Mouse (Mus musculus): Measurements from ENCODE around the gene Mvb12b. TPM values are rescaled to one million over a fixed set of nuclear protein-coding genes. Genes with fewer than 3 reads are reported as not detected.
"Not testable (repeated sequence)": the region's sequence is repeated elsewhere in the genome, so short reads cannot be mapped to it uniquely, and the experiment has no call there.

Mvb12b gene
- polyA plus RNA-seq, 1 experiment from 2014 or later: 85.8 TPM

DNA sequence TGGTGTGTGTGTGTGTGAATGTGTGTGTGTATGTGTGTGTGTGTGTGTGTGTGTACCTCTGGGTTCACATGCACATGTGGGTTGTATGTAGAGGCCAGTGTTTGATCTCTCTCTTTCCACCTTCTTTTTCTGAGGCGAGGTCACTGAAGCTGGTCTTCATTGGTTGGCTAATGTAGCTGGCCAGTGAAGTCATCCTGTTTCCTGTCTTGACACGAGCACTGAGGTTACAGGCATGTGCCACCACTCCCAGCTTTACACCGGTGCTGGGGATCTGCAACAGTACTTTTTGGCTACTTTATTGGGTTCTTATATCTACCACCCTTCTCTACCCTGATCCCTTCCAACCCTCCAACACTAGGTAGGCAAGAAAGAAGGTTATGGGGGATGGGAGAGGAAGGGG lies 26.6 kb upstream of the Mvb12b start:
- no peak overlapping the region for H3K4me3 ChIP-seq
- H3K27me3 ChIP-seq: no peaks in the 10 kb centered on the region
- 61% methylated on average over 3 of the region's 3 CpGs for WGBS
- no peak overlapping the region for H3K9ac ChIP-seq (replicated peaks)
- H3K4me1 ChIP-seq: no peaks in the 10 kb centered on the region
- no peak overlapping the region for H3K27ac ChIP-seq (replicated peaks)
- no peak for ATAC-seq (replicated peaks)
- H3K4me2 ChIP-seq (replicated peaks): no peak overlapping the region
- H3K36me3 ChIP-seq: no peaks in the 10 kb centered on the region
- no peaks in the 10 kb centered on the region for H3K9me3 ChIP-seq

DNA sequence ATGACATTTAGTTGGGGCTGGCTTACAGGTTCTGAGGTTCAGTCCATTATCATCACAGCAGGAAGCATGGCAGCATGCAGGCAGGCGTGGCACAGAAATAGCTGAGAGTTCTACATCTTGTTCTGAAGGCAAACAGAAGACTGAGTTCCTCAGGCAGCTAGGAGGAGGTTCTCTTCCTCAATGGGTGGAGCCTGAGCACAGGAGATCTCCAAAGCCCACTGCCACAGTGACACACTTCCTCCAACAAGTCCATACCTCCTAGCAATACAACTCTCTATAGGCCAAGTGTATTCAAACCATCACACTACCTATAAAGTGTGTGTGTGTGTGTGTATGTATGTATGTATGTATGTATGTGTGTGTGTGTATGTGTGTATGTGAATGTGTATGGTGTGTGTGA lies 25.9 kb upstream of the Mvb12b start:
- not testable (repeated sequence) for H3K36me3 ChIP-seq; H3K9ac ChIP-seq (replicated peaks); H3K9me3 ChIP-seq; ATAC-seq (replicated peaks); H3K27me3 ChIP-seq; H3K27ac ChIP-seq (replicated peaks); H3K4me3 ChIP-seq; H3K4me2 ChIP-seq (replicated peaks); H3K4me1 ChIP-seq
- 65% methylated on average over 1 of the region's 1 CpGs for whole genome bisulfite sequencing

DNA sequence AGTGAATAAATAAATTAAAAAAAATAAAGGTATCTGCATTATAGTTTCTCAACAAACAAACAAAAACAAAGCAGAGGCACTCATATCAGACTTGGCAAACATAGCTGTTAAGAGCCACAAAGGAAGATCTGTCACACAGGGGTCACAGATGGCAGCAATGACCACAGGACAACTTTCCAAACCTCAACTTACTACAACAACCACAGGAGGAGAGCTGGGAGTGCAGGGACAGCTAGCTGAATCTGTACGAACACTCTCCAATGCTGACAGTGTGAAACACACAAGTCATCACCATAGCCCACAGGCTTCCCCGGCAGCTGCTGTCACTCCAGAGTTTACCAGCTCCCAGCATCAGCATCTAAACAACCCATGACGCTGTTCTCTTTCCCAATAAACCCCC lies 25.0 kb upstream of the Mvb12b start:
- H3K9ac ChIP-seq (replicated peaks): no peak overlapping the region
- H3K4me3 ChIP-seq: no peak overlapping the region
- no peaks in the 10 kb centered on the region for H3K4me1 ChIP-seq
- no peak overlapping the region for H3K4me2 ChIP-seq (replicated peaks)
- no peaks in the 10 kb centered on the region for H3K27me3 ChIP-seq
- H3K36me3 ChIP-seq: no peaks in the 10 kb centered on the region
- no peaks in the 10 kb centered on the region for H3K9me3 ChIP-seq
- no peak for ATAC-seq (replicated peaks)
- 77% methylated on average over 3 of the region's 3 CpGs for WGBS
- H3K27ac ChIP-seq (replicated peaks): no peak overlapping the region

GRCm38 (mm10) chr2:33908374-33908773 lies 20.6 kb upstream of the Mvb12b start:
- no peaks in the 10 kb centered on the region for H3K36me3 ChIP-seq
- H3K9ac ChIP-seq (replicated peaks): no peak overlapping the region
- H3K4me1 ChIP-seq: no peaks in the 10 kb centered on the region
- no peak overlapping the region for H3K4me3 ChIP-seq
- 0 out of 2 replicates have a peak, but pooled peaks have one; percentile 51 for ATAC-seq (replicated peaks)
- WGBS: 67% methylated on average over 8 of the region's 8 CpGs
- no peak overlapping the region; the same call in 1 of the 2 replicates for H3K27ac ChIP-seq (replicated peaks)
- no peaks in the 10 kb centered on the region for H3K27me3 ChIP-seq
- no peak overlapping the region for H3K4me2 ChIP-seq (replicated peaks)
- no peaks in the 10 kb centered on the region for H3K9me3 ChIP-seq

- no peak overlapping the region for H3K9ac ChIP-seq (replicated peaks)
- 90% methylated on average over 6 of the region's 6 CpGs for WGBS
- no peak overlapping the region for H3K4me2 ChIP-seq (replicated peaks)
- H3K27me3 ChIP-seq: no peaks in the 10 kb centered on the region
- H3K9me3 ChIP-seq: no peaks in the 10 kb centered on the region
- no peak overlapping the region for H3K27ac ChIP-seq (replicated peaks)
- H3K36me3 ChIP-seq: no peaks in the 10 kb centered on the region
- no peak overlapping the region for H3K4me3 ChIP-seq
- no peak for ATAC-seq (replicated peaks)
- no peaks in the 10 kb centered on the region for H3K4me1 ChIP-seq
These were observed 19.4 kb upstream of the Mvb12b start for GRCm38 (mm10) chr2:33907174-33907573.

- H3K27ac ChIP-seq (replicated peaks): no peak overlapping the region
- H3K4me1 ChIP-seq: peaks cover 11% of the 10 kb centered on the region
- no peak for ATAC-seq (replicated peaks)
- no peaks in the 10 kb centered on the region for H3K36me3 ChIP-seq
- H3K4me3 ChIP-seq: no peak overlapping the region
- H3K9me3 ChIP-seq: no peaks in the 10 kb centered on the region
- no peaks in the 10 kb centered on the region for H3K27me3 ChIP-seq
- H3K9ac ChIP-seq (replicated peaks): no peak overlapping the region
- WGBS: 79% methylated on average over 3 of the region's 3 CpGs
- no peak overlapping the region for H3K4me2 ChIP-seq (replicated peaks)
These were observed 8.1 kb upstream of the Mvb12b start for GRCm38 (mm10) chr2:33895829-33896228.

- 76% methylated on average over 3 of the region's 3 CpGs for WGBS
These were observed 5.4 kb upstream of the Mvb12b start for GRCm38 (mm10) chr2:33893151-33893550.

GRCm38 (mm10) chr2:33892354-33892753 lies 4.6 kb upstream of the Mvb12b start:
- H3K36me3 ChIP-seq: no peaks in the 10 kb centered on the region
- H3K27me3 ChIP-seq: no peaks in the 10 kb centered on the region
- H3K4me1 ChIP-seq: peaks cover 18% of the 10 kb centered on the region
- no peak overlapping the region for H3K4me3 ChIP-seq
- no peaks in the 10 kb centered on the region for H3K9me3 ChIP-seq
- H3K27ac ChIP-seq (replicated peaks): peak overlapping the region; percentile 73
- peak; percentile 66 for ATAC-seq (replicated peaks)
- 69% methylated on average over 7 of the region's 7 CpGs for WGBS
- no peak overlapping the region for H3K9ac ChIP-seq (replicated peaks)
- H3K4me2 ChIP-seq (replicated peaks): no peak overlapping the region; the same call in 1 of the 2 replicates

More at GRCm38 (mm10) chr2:33893151-33893550, 5.4 kb upstream of the Mvb12b start:
- Histone ChIP-seq H3K9me3 (no peaks in the 10 kb centered on the region), H3K4me1 (peaks cover 11% of the 10 kb centered on the region), H3K4me2 (replicated peaks) (no peak overlapping the region), H3K4me3 (no peak overlapping the region), H3K9ac (replicated peaks) (no peak overlapping the region), H3K36me3 (no peaks in the 10 kb centered on the region), H3K27me3 (no peaks in the 10 kb centered on the region), H3K27ac (replicated peaks) (no peak overlapping the region)
- no peak for ATAC-seq (replicated peaks)

GRCm38 (mm10) chr2:33888100-33888385 lies 297 bp upstream of the Mvb12b start:
- no peak for ATAC-seq (replicated peaks)
- H3K4me3 ChIP-seq: peak overlapping the region; percentile 89
- WGBS: 50% methylated on average over 6 of the region's 6 CpGs

GRCm38 (mm10) chr2:33886386-33887327 lies 1.1 kb downstream of the Mvb12b start:
- Histone ChIP-seq H3K4me2 (replicated peaks) (peak overlapping the region; percentile 80), H3K4me1 (peaks cover 52% of the 10 kb centered on the region), H3K27ac (replicated peaks) (peak overlapping the region; percentile 97), H3K27me3 (no peaks in the 10 kb centered on the region), H3K36me3 (no peaks in the 10 kb centered on the region), H3K9ac (replicated peaks) (peak overlapping the region; percentile 99), H3K9me3 (no peaks in the 10 kb centered on the region), H3K4me3 (peak overlapping the region; percentile 89)
- peak; percentile 41; the same call in 1 of the 2 replicates for ATAC-seq (replicated peaks)
- under 1% methylated on average over 51 of the region's 51 CpGs for whole genome bisulfite sequencing

More at GRCm38 (mm10) chr2:33888100-33888385, 297 bp upstream of the Mvb12b start:
- peaks cover 47% of the 10 kb centered on the region for H3K4me1 ChIP-seq
- H3K27me3 ChIP-seq: no peaks in the 10 kb centered on the region
- peak overlapping the region; percentile 99 for H3K9ac ChIP-seq (replicated peaks)
- peak overlapping the region; percentile 80 for H3K4me2 ChIP-seq (replicated peaks)
- no peaks in the 10 kb centered on the region for H3K9me3 ChIP-seq
- peak overlapping the region; percentile 97 for H3K27ac ChIP-seq (replicated peaks)
- H3K36me3 ChIP-seq: no peaks in the 10 kb centered on the region

DNA sequence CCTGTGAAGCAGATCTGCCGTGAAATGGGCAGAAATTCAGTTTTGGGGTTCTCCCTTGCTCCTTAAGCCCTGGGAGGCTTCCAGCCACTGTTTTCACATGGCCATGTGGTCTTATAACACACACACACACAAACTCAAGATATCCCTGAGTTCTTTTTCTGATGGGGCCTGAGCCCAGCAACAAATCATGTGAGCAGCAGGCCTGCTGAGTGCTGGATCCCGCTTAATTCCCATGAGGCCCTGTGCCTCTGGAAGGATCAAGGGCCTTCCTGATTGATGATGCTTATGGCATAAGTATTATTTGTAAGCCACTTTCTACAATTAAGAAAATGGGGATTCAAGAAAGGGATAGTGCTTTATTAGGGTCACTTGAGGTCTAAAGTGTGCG lies 2.5 kb downstream of the Mvb12b start:
- H3K4me3 ChIP-seq: peak overlapping the region; percentile 89
- 76% methylated on average over 3 of the region's 3 CpGs for WGBS

DNA sequence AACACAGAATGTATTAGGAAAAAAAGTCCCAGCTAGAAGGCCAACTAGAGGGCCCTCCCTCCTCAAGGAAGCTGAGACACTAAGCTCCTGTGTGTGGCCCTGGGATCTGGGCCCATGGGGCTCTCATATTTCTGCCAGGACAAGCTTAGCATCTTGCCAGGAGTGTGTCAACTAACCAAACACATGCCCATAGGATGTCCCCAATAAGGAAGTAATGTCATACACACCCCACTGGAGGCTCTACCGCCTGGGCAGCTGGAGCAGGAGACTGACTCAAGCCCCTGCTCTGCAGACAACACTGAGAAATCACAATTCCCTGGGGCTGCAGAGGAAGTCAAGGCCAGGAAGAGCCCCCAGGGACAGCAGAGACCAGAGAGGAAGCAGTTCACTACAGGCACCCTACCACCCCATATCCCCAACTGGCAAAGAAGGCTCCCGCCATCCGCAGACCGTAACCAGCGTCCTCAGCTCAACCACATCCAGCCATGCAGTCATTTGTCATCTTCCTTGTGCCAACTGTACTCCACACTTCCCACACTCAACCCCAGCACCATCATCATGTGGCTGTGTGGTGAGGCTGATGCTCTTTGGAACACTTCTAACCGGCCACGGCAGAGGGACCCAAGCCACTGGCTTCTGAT lies 3.0 kb downstream of the Mvb12b start:
- 82% methylated on average over 7 of the region's 7 CpGs for WGBS
- peaks cover 65% of the 10 kb centered on the region for H3K4me1 ChIP-seq
- H3K4me3 ChIP-seq: peak overlapping the region; percentile 89
- H3K36me3 ChIP-seq: no peaks in the 10 kb centered on the region
- H3K27ac ChIP-seq (replicated peaks): peak overlapping the region; percentile 97
- H3K9me3 ChIP-seq: no peaks in the 10 kb centered on the region
- no peaks in the 10 kb centered on the region for H3K27me3 ChIP-seq
- H3K9ac ChIP-seq (replicated peaks): peak overlapping the region; percentile 29; the same call in 1 of the 2 replicates
- no peak for ATAC-seq (replicated peaks)
- peak overlapping the region; percentile 80 for H3K4me2 ChIP-seq (replicated peaks)

More for the DNA sequence above, 2.5 kb downstream of the Mvb12b start:
- H3K27ac ChIP-seq (replicated peaks): peak overlapping the region; percentile 97
- H3K4me2 ChIP-seq (replicated peaks): peak overlapping the region; percentile 80
- ATAC-seq (replicated peaks): no peak
- peak overlapping the region; percentile 29; the same call in 1 of the 2 replicates for H3K9ac ChIP-seq (replicated peaks)
- H3K4me1 ChIP-seq: peaks cover 62% of the 10 kb centered on the region
- no peaks in the 10 kb centered on the region for H3K27me3 ChIP-seq
- no peaks in the 10 kb centered on the region for H3K9me3 ChIP-seq
- H3K36me3 ChIP-seq: no peaks in the 10 kb centered on the region

All from forebrain, embryonic 15.5 days (tissue).